Comparison of ENCODE assay signal across 8 mouse cellular contexts in genomic region chr12:101028954-101029731, GRCm38 (mm10). TPM values are rescaled to one million over a fixed set of nuclear protein-coding genes. Genes with fewer than 3 reads are reported as not detected.
A peak's percentile ranks its signal among the peaks of the same experiment; 100 is the strongest.
DNase-seq lines count a peak whose midpoint lies in the region; ATAC-seq and TF ChIP-seq lines count a peak whose summit lies in the region.

Ccdc88c (minus strand) TSS chr12:101029056.

- in situ Hi-C loops in Patski (cut with MboI; ENCODE audit: low pct_unique_long_range_greater_than_20kb), result loop anchor here (5.0 to 25.0 kb wide), 2 partner anchors 72 to 467 kb away; no protein-coding TSS in a partner anchor

- no peak for TF ChIP-seq CTCF in Patski (IDR thresholded peaks at IDR 0.05)

- peak within 1 kb of the TSS; percentile 93 for H3K4me2 ChIP-seq in lung, embryonic 16.5 days (ENCODE audit: low read depth, low read length)

- CTCF ChIA-PET in Patski (lab: Charles Lee), result interaction anchor here (0.9 to 9.5 kb wide), 10 partner anchors 9 to 98 kb away, joined by 3 to 64 read pairs (median 4); no protein-coding TSS in a partner anchor

- no peaks in the 10 kb centered on the region for H3K9me3 ChIP-seq in hindbrain, embryonic 10.5 days
- no peaks in the 10 kb centered on the region for H3K9me3 ChIP-seq in lung, embryonic 16.5 days (ENCODE audit: control insufficient read depth, low read length)

- H3K9ac ChIP-seq in lung, embryonic 16.5 days (ENCODE audit: low read length), result peak within 1 kb of the TSS; percentile 83

- no peaks in the 10 kb centered on the region for H3K27me3 ChIP-seq in Patski
- peaks cover 11% of the 10 kb centered on the region for H3K27me3 ChIP-seq in hindbrain, embryonic 10.5 days (ENCODE audit: insufficient read depth, poor library complexity, severe bottlenecking)
- H3K27me3 ChIP-seq in lung, embryonic 16.5 days (ENCODE audit: control insufficient read depth, insufficient read depth, low read depth, low read length), result peaks cover 16% of the 10 kb centered on the region; the same call in 1 of the 2 replicates

- H3K27ac ChIP-seq in hindbrain, embryonic 10.5 days, result peak within 1 kb of the TSS; percentile 98
- H3K27ac ChIP-seq in lung, embryonic 16.5 days (ENCODE audit: low read length), result peak within 1 kb of the TSS; percentile 95

- WGBS in hindbrain, embryonic 10.5 days, result 1% methylated on average over 56 of the region's 56 CpGs
- under 1% methylated on average over 49 of the region's 56 CpGs for WGBS in lung, embryonic 16.5 days

- H3K4me3 ChIP-seq in hindbrain, embryonic 10.5 days, result peak within 1 kb of the TSS; percentile 90
- peak within 1 kb of the TSS; percentile 77 for H3K4me3 ChIP-seq in lung, embryonic 16.5 days (ENCODE audit: low read length)

- H3K4me1 ChIP-seq in hindbrain, embryonic 10.5 days (replicated peaks), result peaks cover 50% of the 10 kb centered on the region
- peaks cover 4% of the 10 kb centered on the region; the same call in 1 of the 2 replicates for H3K4me1 ChIP-seq in lung, embryonic 16.5 days (replicated peaks; ENCODE audit: control insufficient read depth, insufficient read depth, low read length)

- ATAC-seq in Patski, result peak; percentile 73
- ATAC-seq in frontal cortex, adult (ENCODE audit: low TSS enrichment), result peak; percentile 83
- peak; percentile 85 for ATAC-seq in lung, embryonic 16.5 days (ENCODE audit: low read depth)

- DNase-seq in Patski (ENCODE audit: low read depth, low spot score), result peak; percentile 44
- DNase-seq in cerebellum, adult 9-10 months, result peak; percentile 84
- peak; percentile 90 for DNase-seq in hindbrain, embryonic 10.5 days (ENCODE audit: low spot score)
- DNase-seq in layer of hippocampus, adult 9-11 months, result peak; percentile 77
- DNase-seq in ovary, postnatal 14 days (ENCODE audit: low spot score), result peak; percentile 62
- peak; percentile 93 to 97 for DNase-seq in thymus, postnatal 10 days (ENCODE audit: low spot score in 2 of 2)

- peaks cover 15% of the 10 kb centered on the region for H3K36me3 ChIP-seq in hindbrain, embryonic 10.5 days
- no peaks in the 10 kb centered on the region for H3K36me3 ChIP-seq in lung, embryonic 16.5 days (ENCODE audit: control insufficient read depth, insufficient read depth, low read length)

- POLR2A ChIA-PET in Patski (lab: Charles Lee), result interaction anchor here (1.0 kb wide), 2 partner anchors 71 to 74 kb away, joined by 3 to 4 read pairs; no protein-coding TSS in a partner anchor

RNA-seq across cellular contexts. Expression of gene Ccdc88c, which starts in this region (rescaled TPM):
- 9.8 TPM for polyA plus RNA-seq in Patski (2021)
- polyA plus RNA-seq in hindbrain, embryonic 10.5 days (2016; fragmentation: Nextera tagmentation; extraction: Ambion mirVana), result 13.3 and 17.6 TPM in 2 replicates
- polyA plus RNA-seq in lung, embryonic 16.5 days (2015; fragmentation: Nextera tagmentation; extraction: Ambion mirVana), result 18.8 and 20.2 TPM in 2 replicates

Comparison
In these comparisons a context has a peak if more than half of its experiments do, and no peak if none do; other contexts are left out.
1. Peak in every context shown above with its lines: DNase-seq, ATAC-seq, H3K4me3 ChIP-seq and H3K27ac ChIP-seq.
2. DNase-seq: peak in every context shown above with its lines; median percentile 95 in thymus, postnatal 10 days; 90 in hindbrain, embryonic 10.5 days; 84 in cerebellum, adult 9-10 months; 77 in layer of hippocampus, adult 9-11 months; 62 in ovary, postnatal 14 days; 44 in Patski.